Mouse (Mus musculus) lung, embryonic 16.5 days (tissue): ENCODE measurements around the gene Car7. TPM values are rescaled to one million over a fixed set of nuclear protein-coding genes. Genes with fewer than 3 reads are reported as not detected.

Experiments
- ATAC-seq: fragments of 200-750 bp; cut with Nextera tagmentation; 2 replicates; pipeline ENCODE4 v1.8.0; 2017; ENCODE audit warnings: low read depth, mild to moderate bottlenecking, moderate library complexity
- H3K27ac ChIP-seq: fragments of 300-500 bp; sonication (generic); 2 replicates; pipeline ENCODE4 v1.5.1; 2014; ENCODE audit warnings: mild to moderate bottlenecking, control low read depth, low read length
- H3K27me3 ChIP-seq: fragments of 300-500 bp; sonication (generic); 2 replicates; pipeline ENCODE4 v1.6.1; 2014; ENCODE audit warnings: low read depth, low read length, mixed read lengths; ENCODE audit not compliant: control insufficient read depth, insufficient read depth
- H3K36me3 ChIP-seq: fragments of 300-500 bp; sonication (generic); 2 replicates; pipeline ENCODE4 v1.6.1; 2014; ENCODE audit warnings: low read length; ENCODE audit not compliant: control insufficient read depth, insufficient read depth
- H3K4me1 ChIP-seq: fragments of 300-500 bp; sonication (generic); replicated peaks from 2 replicates; pipeline ENCODE4 v1.6.1; 2014; ENCODE audit warnings: low read length, mixed read lengths; ENCODE audit not compliant: control insufficient read depth, insufficient read depth
- H3K4me2 ChIP-seq: fragments of 300-500 bp; sonication (generic); 2 replicates; pipeline ENCODE4 v1.6.1; 2014; ENCODE audit warnings: low read depth, low read length, control low read depth
- H3K4me3 ChIP-seq: fragments of 300-500 bp; sonication (generic); 2 replicates; pipeline ENCODE4 v1.5.1; 2014; ENCODE audit warnings: mild to moderate bottlenecking, low read length, control low read depth
- H3K9ac ChIP-seq: fragments of 300-500 bp; sonication (generic); 2 replicates; pipeline ENCODE4 v1.6.1; 2014; ENCODE audit warnings: low read length, control low read depth
- H3K9me3 ChIP-seq: fragments of 300-500 bp; sonication (generic); 2 replicates; pipeline ENCODE4 v1.6.1; 2016; ENCODE audit warnings: low read length; ENCODE audit not compliant: control insufficient read depth
- WGBS: fragments of 180-500 bp; shearing (Covaris S2); extraction: QIAGEN DNeasy Blood & Tissue Kit; methylation state at CpG from one replicate; pipeline ENCODE4 v1.1.7; 2014; 5-methylcytosine and 5-hydroxymethylcytosine counted together
- polyA plus RNA-seq: library from polyadenylated mRNA; unstranded; fragments of >200 nt; fragmentation: Nextera tagmentation; extraction: Ambion mirVana; gene quantifications from 2 replicates; pipeline ENCODE4 v1.2.1, GENCODE M21; 2015

Car7 gene
- polyA plus RNA-seq, 1 experiment from 2014 or later = 0.93 TPM

GRCm38 (mm10) chr8:104598496-104598895 lies 64.0 kb downstream of the Car7 start:
- H3K27me3 ChIP-seq = no peaks in the 10 kb centered on the region
- no peak for ATAC-seq
- WGBS = 29% methylated on average over 6 of the region's 6 CpGs

More at GRCm38 (mm10) chr8:104598496-104598895, 64.0 kb downstream of the Car7 start:
- Histone ChIP-seq H3K4me1 (peaks cover 10% of the 10 kb centered on the region), H3K36me3 (peaks cover 8% of the 10 kb centered on the region), H3K9me3 (no peaks in the 10 kb centered on the region), H3K4me2 (no peak overlapping the region), H3K9ac (no peak overlapping the region), H3K4me3 (no peak overlapping the region), H3K27ac (no peak overlapping the region)

Other genes starting within 250 kb of the Car7 start
- not detected in 2 replicates for gene Cmtm2a, start 241.5 kb upstream of the Car7 start, polyA plus RNA-seq
- gene Gm45711, start 224.6 kb upstream of the Car7 start, polyA plus RNA-seq = not detected in 2 replicates
- gene Cmtm1, start 224.5 kb upstream of the Car7 start, polyA plus RNA-seq = not detected in 2 replicates
- not detected in 2 replicates for gene Gm11020, start 213.1 kb upstream of the Car7 start, polyA plus RNA-seq
- gene Cmtm2b, start 212.5 kb upstream of the Car7 start, polyA plus RNA-seq = not detected in 2 replicates
- 133 and 142 TPM in 2 replicates for gene Cmtm3, start 195.3 kb upstream of the Car7 start, polyA plus RNA-seq
- 2.5 and 2.6 TPM in 2 replicates for gene Cmtm4, start 138.9 kb upstream of the Car7 start, polyA plus RNA-seq
- gene Dync1li2, start 91.6 kb upstream of the Car7 start, polyA plus RNA-seq = 60.8 and 62.9 TPM in 2 replicates
- 0.10 and 0.35 TPM in 2 replicates for gene Terb1, start 24.8 kb upstream of the Car7 start, polyA plus RNA-seq
- 83.9 and 86.7 TPM in 2 replicates for gene Nae1, start 52 bp upstream of the Car7 start, polyA plus RNA-seq
- gene Pdp2, start 56.8 kb downstream of the Car7 start, polyA plus RNA-seq = 8.4 and 8.9 TPM in 2 replicates
- gene Cdh16, start 89.7 kb downstream of the Car7 start, polyA plus RNA-seq = 70.4 and 75.6 TPM in 2 replicates
- 21.7 and 22.2 TPM in 2 replicates for gene Rrad, start 96.6 kb downstream of the Car7 start, polyA plus RNA-seq
- 109 and 111 TPM in 2 replicates for gene Ciao2b, start 107.3 kb downstream of the Car7 start, polyA plus RNA-seq
- gene Ces2a, start 199.3 kb downstream of the Car7 start, polyA plus RNA-seq = 0.45 TPM in 1 of 2 replicates, not detected in the other